Mouse (Mus musculus): ENCODE measurements around the gene Spata17.

Spata17 gene

GRCm38 (mm10) chr1:187215181-187216116 is at the start of gene Spata17, which contains the start of gene Gpatch2:
Gene Spata17, minus strand, starts transcription at chr1:187215465.
Gene Gpatch2, plus strand, starts transcription at chr1:187215508.
- peak; percentile 92 for DNase-seq (ENCODE audit: low read depth)

GRCm38 (mm10) chr1:187258756-187259155 is 43.5 kb upstream of the Spata17 start:
- peak; percentile 25 for DNase-seq (ENCODE audit: low read depth)

- DNase-seq (ENCODE audit: low read depth), result no peak
Observed at GRCm38 (mm10) chr1:187250741-187251262, 35.5 kb upstream of the Spata17 start.

GRCm38 (mm10) chr1:187244734-187245133 is 29.5 kb upstream of the Spata17 start:
- no peak for DNase-seq (ENCODE audit: low read depth)

- no peak for DNase-seq (ENCODE audit: low read depth)
Observed at GRCm38 (mm10) chr1:187241329-187241728, 26.1 kb upstream of the Spata17 start.

- no peak for DNase-seq (ENCODE audit: low read depth)
Observed at GRCm38 (mm10) chr1:187240304-187240703, 25.0 kb upstream of the Spata17 start.

- no peak for DNase-seq (ENCODE audit: low read depth)
Observed at GRCm38 (mm10) chr1:187238061-187238460, 22.8 kb upstream of the Spata17 start.

- DNase-seq (ENCODE audit: low read depth), result no peak
Observed at GRCm38 (mm10) chr1:187236296-187236695, 21.0 kb upstream of the Spata17 start.

- DNase-seq (ENCODE audit: low read depth), result no peak
Observed at GRCm38 (mm10) chr1:187235161-187235560, 19.9 kb upstream of the Spata17 start.

- no peak for DNase-seq (ENCODE audit: low read depth)
Observed at GRCm38 (mm10) chr1:187232996-187233615, 17.8 kb upstream of the Spata17 start.

- no peak for DNase-seq (ENCODE audit: low read depth)
Observed at GRCm38 (mm10) chr1:187232196-187232955, 17.1 kb upstream of the Spata17 start.

GRCm38 (mm10) chr1:187230255-187230654 is 15.0 kb upstream of the Spata17 start:
- DNase-seq (ENCODE audit: low read depth), result no peak

- peak; percentile 32 for DNase-seq (ENCODE audit: low read depth)
Observed at GRCm38 (mm10) chr1:187228414-187229146, 13.3 kb upstream of the Spata17 start.

- DNase-seq (ENCODE audit: low read depth), result no peak
Observed at GRCm38 (mm10) chr1:187226328-187227025, 11.2 kb upstream of the Spata17 start.

- DNase-seq (ENCODE audit: low read depth), result no peak
Observed at GRCm38 (mm10) chr1:187220756-187221155, 5.5 kb upstream of the Spata17 start.

GRCm38 (mm10) chr1:187216620-187217410 is 1.6 kb upstream of the Spata17 start:
- no peak for DNase-seq (ENCODE audit: low read depth)

- DNase-seq (ENCODE audit: low read depth), result no peak
Observed at GRCm38 (mm10) chr1:187210736-187211135, 4.5 kb downstream of the Spata17 start.

- no peak for DNase-seq (ENCODE audit: low read depth)
Observed at GRCm38 (mm10) chr1:187209496-187209895, 5.8 kb downstream of the Spata17 start.

GRCm38 (mm10) chr1:187205506-187205905 is 9.8 kb downstream of the Spata17 start:
- DNase-seq (ENCODE audit: low read depth), result no peak

- no peak for DNase-seq (ENCODE audit: low read depth)
Observed at GRCm38 (mm10) chr1:187178546-187178945, 36.7 kb downstream of the Spata17 start.
